Mouse (Mus musculus) testis, adult 10 weeks (tissue): ENCODE data around the gene Ric3. TPM values are rescaled to one million over a fixed set of nuclear protein-coding genes. Genes with fewer than 3 reads are reported as not detected.

ENCODE experiments used
- polyA plus RNA-seq: library from polyadenylated mRNA; stranded (reverse); fragments of 350-450 nt; fragmentation: Illumina TruSeq; extraction: RNeasy Lipid Tissue Mini Kit (QIAGEN cat#74804); gene quantifications from one replicate; pipeline ENCODE4 v1.2.3, GENCODE M21; 2014; ENCODE audit warnings: low read depth, low replicate concordance

Gene Ric3
- 16.7 TPM for polyA plus RNA-seq

GRCm38 (mm10) chr7:109083113-109083812 lies at the start of gene Ric3:
Ric3 (minus strand) TSS chr7:109083331.

Other genes with a start within 250 kb of the Ric3 start
- not detected for gene Olfr516, start 232.8 kb downstream of the Ric3 start, polyA plus RNA-seq
- gene Olfr517, start 211.0 kb downstream of the Ric3 start, polyA plus RNA-seq = not detected
- gene Olfr518, start 198.3 kb downstream of the Ric3 start, polyA plus RNA-seq = not detected
- gene Olfr519, start 188.9 kb downstream of the Ric3 start, polyA plus RNA-seq = not detected
- gene Nlrp10, start 153.2 kb downstream of the Ric3 start, polyA plus RNA-seq = 0.27 TPM
- gene Eif3f, start 148.9 kb downstream of the Ric3 start, polyA plus RNA-seq = 23.3 TPM
- gene Tub, start 133.0 kb downstream of the Ric3 start, polyA plus RNA-seq = 5.3 TPM
- gene Lmo1, start 91.9 kb upstream of the Ric3 start, polyA plus RNA-seq = not detected